Mouse (Mus musculus): ENCODE results near the gene Brsk1.

The Brsk1 gene

DNA sequence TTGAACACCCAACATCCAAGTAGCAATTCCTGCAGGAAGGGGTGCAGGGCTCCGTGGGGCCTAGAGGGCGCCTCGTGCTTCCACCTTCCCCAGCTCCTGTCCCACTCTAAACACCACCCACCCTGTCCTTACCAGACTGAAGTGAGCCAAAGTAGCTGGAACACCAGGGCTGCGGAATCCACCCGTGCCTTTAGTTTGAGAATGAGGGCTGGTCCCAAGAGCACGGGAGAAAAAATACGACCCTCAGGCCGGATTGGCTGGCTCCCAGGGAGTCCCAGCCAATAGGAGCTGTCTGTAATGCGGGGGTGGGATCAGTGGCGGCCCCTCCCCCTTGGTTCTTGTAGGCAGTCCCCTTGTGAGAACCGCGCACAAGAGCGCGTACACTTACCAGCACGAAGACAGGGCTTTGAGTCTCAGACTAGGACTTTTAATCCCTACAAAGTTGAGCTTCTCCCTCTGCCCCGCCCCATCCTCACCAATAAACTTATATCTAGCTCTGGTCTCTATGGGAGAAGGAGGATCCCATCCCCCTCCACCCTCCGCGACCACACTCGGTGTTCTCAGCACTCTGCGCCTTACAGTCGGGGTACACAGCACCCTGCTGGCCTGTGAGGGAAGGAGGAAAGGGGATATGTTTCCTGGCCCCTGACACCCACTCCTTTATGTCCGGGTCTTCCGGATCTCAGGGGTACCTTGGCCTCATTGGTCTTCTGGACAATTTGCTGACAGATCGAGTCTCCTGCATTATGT is 62.6 kb downstream of the Brsk1 start, which contains the start of gene Cox6b2:
TSS of gene Cox6b2 (minus strand) at position 274 of the 750 bp plus-strand sequence.
- H3K27me3 ChIP-seq (ENCODE audit: insufficient read depth, low read length), result peaks cover 3% of the 10 kb centered on the region
- peak within 1 kb of the TSS; percentile 98 for H3K4me3 ChIP-seq (replicated peaks; ENCODE audit: low read length)
- no peaks in the 10 kb centered on the region for H3K9me3 ChIP-seq (ENCODE audit: low read length)
- TF ChIP-seq POU5F1 (IDR thresholded peaks at IDR 0.05; ENCODE audit: borderline replicate concordance, low read length), result no peak
- no peak for TF ChIP-seq NANOG (IDR thresholded peaks at IDR 0.05; ENCODE audit: borderline replicate concordance, low read length)
- TF ChIP-seq CTCF (conservative IDR thresholded peaks at IDR 0.05; ENCODE audit: low read length), result no peak
- H3K4me1 ChIP-seq (replicated peaks; ENCODE audit: low read depth, low read length), result peaks cover 45% of the 10 kb centered on the region
- H3K36me3 ChIP-seq (ENCODE audit: insufficient read depth, low read length), result peaks cover 33% of the 10 kb centered on the region

- TF ChIP-seq POU5F1 (IDR thresholded peaks at IDR 0.05; ENCODE audit: borderline replicate concordance, low read length) (no peak), CTCF (conservative IDR thresholded peaks at IDR 0.05; ENCODE audit: low read length) (no peak), NANOG (IDR thresholded peaks at IDR 0.05; ENCODE audit: borderline replicate concordance, low read length) (no peak)
These were observed 69.3 kb downstream of the Brsk1 start for GRCm38 (mm10) chr7:4759670-4760069.

DNA sequence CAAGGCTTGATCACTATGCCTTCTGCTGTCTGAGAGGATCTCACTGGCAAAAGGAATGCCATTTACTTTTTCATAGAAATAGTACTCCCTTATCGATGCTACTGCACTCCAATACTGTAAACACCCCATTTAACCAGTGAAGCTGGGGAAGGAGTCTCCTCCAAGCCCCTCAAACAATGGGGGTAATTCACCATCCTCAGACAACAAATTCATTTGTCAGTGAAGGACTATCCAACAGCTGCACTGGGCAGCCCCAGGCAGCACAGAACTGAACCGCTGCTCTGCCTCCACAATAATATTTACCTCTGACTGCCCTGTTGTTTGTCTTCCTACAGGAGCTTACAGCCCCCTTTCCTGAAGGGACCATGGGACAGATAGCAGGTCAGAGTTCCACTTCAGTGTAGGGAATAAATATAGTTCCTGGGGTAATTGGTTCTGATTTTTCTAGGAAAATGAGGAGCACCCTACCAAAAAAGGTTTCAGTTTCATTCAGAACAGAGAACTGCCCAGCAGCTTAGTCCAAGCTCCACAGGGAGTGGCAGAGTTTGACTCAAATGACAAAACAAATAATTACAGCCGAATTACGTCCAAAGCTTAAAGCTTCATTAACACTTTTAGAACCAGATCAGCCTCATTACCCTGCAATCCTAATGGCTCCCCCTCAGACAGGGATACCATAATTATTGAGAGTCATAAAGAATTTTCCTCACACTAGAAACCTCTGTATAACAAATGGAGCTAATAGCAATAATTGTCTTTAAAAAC is 74.7 kb downstream of the Brsk1 start:
- Histone ChIP-seq H3K4me1 (replicated peaks; ENCODE audit: low read depth, low read length) (peaks cover 15% of the 10 kb centered on the region), H3K9me3 (ENCODE audit: low read length) (no peaks in the 10 kb centered on the region), H3K36me3 (ENCODE audit: insufficient read depth, low read length) (no peaks in the 10 kb centered on the region), H3K4me3 (replicated peaks; ENCODE audit: low read length) (no peak overlapping the region), H3K27me3 (ENCODE audit: insufficient read depth, low read length) (peaks cover 15% of the 10 kb centered on the region)
- no peak for TF ChIP-seq NANOG (IDR thresholded peaks at IDR 0.05; ENCODE audit: borderline replicate concordance, low read length)
- no peak for TF ChIP-seq CTCF (conservative IDR thresholded peaks at IDR 0.05; ENCODE audit: low read length)
- no peak for TF ChIP-seq POU5F1 (IDR thresholded peaks at IDR 0.05; ENCODE audit: borderline replicate concordance, low read length)

More at GRCm38 (mm10) chr7:4759670-4760069, 69.3 kb downstream of the Brsk1 start:
- Histone ChIP-seq H3K4me3 (replicated peaks; ENCODE audit: low read length) (no peak overlapping the region), H3K4me1 (replicated peaks; ENCODE audit: low read depth, low read length) (peaks cover 5% of the 10 kb centered on the region), H3K9me3 (ENCODE audit: low read length) (no peaks in the 10 kb centered on the region), H3K36me3 (ENCODE audit: insufficient read depth, low read length) (no peaks in the 10 kb centered on the region), H3K27me3 (ENCODE audit: insufficient read depth, low read length) (peaks cover 23% of the 10 kb centered on the region)
